Mouse (Mus musculus): ENCODE data around the gene Sp8.

- TF ChIP-seq POLR2A (IDR thresholded peaks at IDR 0.05; ENCODE audit: low read depth, low read length) (no peak), CTCF (IDR thresholded peaks at IDR 0.05; ENCODE audit: extremely low read depth, insufficient read length, insufficient replicate concordance, low read depth, low read length) (no peak)
Observed at GRCm38 (mm10) chr12:118882790-118883189, 36.7 kb downstream of the Sp8 start.
